Mouse (Mus musculus) thymus, adult 18-20 months (tissue): Measurements from ENCODE around the gene 2210408I21Rik.

Experiments used
- DNase-seq, 2 experiments: peaks; one replicate each; pipeline ENCODE4 v3.0.0; 2022; ENCODE audit warnings: mixed read lengths in 2 of 2

Gene 2210408I21Rik

DNA sequence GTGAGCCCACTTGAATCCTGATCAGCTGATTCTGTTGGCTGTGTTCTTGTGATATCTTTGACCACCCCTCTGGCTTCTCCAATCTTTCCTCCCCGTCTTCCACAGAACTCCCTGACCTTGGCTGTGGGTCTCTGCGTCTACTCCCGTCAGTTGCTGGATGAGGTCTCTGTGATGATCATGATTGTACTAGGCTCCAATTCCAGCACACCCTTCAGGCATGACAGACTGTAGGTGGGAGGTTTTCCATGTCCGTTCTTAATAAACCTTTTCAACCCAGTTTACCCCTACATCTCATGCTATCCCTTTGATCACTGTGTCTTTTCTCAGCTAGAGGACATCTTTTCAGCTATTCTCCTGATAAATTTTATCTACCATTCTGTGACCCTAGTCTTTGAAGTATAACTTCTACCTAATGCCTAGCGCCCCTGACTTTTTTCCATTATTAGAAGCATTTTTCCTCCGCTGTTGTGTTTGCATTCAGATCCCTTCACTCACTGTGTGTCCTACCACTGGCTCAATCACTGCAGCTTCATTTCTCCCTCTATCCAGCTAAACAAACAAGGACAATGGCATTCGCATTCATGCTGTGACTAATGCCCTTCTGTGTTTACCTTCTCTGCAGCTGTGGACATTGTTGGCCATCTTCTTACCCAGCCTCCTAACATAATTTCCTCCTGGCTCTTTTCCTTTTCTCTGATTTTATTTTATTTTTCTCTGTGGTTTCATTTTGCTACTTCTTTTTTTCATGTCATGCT, 143.5 kb downstream of the 2210408I21Rik start:
- DNase-seq: no peak

- DNase-seq: no peak
These were observed 160.2 kb downstream of the 2210408I21Rik start for GRCm38 (mm10) chr13:77295519-77295918.

- no peak for DNase-seq
These were observed 188.8 kb downstream of the 2210408I21Rik start for GRCm38 (mm10) chr13:77324101-77324500.

DNA sequence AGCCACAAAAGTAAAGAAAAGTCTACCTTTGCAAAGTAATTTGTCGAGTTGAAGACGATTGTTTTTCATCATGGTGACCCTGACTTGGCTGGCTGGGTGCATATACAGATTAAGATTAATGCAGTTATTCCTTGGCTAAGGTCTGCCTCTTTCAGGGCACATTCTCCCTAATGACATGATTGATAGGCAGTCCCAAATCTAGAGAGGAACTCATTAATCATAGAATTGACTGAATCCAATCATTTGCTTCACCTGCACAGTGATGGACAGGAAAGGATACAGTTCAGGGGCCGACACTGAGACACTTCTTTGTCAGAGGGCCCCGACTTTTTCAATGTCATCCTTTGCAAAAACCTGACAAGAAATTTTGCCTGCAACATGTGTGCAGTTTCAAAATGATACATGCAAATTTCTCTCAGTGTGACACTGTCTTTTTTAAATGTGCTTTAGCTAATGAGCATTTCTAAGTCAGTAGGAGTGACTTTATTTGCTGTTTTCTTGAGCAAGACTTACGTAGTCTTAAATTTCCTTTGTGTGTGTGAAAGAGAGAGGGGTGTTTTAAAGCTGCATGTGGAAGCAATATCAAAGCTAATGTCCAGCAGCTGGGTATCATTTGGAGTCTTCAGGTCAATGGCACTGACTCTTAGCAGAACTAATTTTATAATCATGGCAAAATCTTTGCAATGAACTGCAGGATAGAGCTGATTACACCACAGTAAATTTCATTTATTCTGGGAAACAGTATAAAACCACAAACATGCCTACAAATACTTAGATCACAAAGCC, 191.0 kb downstream of the 2210408I21Rik start:
- no peak for DNase-seq

DNA sequence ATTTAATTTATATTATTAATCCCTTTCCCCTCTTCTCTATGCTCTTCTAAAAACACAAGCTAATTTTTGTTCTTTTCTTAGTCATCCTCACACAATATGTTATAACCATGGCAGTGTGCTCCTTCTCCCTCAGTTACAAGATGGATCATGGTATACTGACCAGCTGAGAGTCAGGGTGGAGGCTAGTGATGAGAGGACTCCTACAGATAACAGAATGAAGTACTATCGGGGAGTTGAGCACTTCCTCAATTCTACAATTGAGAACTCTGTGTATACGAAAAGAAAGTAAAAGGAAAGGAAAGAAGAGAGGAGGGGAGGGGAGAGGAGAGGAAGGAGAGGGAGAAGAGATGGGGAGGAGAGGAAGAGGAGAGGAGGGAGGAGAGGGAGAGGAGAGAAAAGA, 206.8 kb downstream of the 2210408I21Rik start:
- DNase-seq: no peak

DNA sequence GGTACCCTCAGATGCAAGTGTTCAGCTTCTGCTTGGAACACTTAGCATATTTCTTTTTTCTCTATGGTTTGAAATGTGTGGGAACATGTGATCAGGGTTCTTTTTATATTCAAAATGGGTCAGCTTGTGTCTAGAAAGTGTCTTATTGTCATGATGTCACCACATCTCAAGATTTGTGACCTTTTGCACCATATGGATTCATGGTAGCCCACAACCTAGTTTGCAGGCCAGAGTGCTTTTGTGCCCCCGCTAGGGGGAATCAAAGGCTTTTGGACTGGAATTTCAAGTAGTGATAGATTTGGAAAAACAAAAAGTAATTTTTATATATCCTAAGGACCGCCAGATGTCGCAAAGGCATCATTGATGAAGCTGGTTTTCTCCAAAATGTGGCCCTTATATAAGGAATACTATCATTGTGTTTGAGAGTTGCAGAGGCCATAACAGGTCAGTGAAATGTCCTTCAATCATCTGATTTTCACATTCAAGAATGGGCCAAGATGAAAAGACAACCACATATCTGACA, 250.2 kb downstream of the 2210408I21Rik start:
- no peak for DNase-seq

DNA sequence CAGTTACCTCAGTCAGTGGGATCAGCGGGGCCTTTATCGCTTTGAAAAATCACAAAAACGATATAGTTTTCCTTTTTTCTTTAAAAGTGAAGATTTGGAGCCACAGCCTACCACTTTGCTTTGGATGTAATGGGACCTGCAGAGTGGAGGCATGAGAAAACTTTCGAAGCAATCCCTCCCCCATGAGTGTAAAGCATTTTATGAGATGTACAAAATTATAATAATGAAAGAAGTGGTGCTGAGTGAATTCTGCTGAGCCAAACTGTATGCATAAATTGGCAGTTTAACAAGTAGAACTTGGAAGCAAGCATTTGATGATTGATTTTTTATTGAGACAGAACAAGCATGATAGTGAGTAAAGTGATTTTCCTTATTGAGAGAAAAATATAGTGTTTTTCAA, 250.7 kb downstream of the 2210408I21Rik start:
- DNase-seq: no peak

- no peak for DNase-seq
These were observed 252.8 kb downstream of the 2210408I21Rik start for GRCm38 (mm10) chr13:77388148-77388547.

- no peak for DNase-seq
These were observed 253.9 kb downstream of the 2210408I21Rik start for GRCm38 (mm10) chr13:77389209-77389608.

GRCm38 (mm10) chr13:77396374-77396773, 261.0 kb downstream of the 2210408I21Rik start:
- DNase-seq: no peak

- DNase-seq: no peak
These were observed 261.6 kb downstream of the 2210408I21Rik start for GRCm38 (mm10) chr13:77396981-77397380.

DNA sequence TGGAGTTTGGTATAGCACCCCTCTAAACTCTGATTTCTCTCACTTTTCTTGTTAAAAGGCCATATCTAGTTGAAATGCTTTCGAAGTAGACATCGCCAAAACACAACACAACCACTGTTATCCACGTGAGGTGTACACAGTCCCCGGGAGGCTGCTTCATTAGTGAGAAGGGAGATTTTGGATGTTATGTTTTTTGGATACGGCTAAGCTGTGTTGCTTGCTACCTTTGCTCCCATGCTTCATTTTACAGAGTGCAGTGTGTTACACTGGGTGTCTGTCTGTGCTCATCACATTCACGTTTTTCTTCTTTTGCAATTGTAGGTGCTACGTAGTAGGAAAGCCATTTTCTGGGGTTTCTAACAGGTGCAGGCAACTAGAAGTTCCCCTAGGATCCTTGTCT, 262.3 kb downstream of the 2210408I21Rik start:
- no peak for DNase-seq

DNA sequence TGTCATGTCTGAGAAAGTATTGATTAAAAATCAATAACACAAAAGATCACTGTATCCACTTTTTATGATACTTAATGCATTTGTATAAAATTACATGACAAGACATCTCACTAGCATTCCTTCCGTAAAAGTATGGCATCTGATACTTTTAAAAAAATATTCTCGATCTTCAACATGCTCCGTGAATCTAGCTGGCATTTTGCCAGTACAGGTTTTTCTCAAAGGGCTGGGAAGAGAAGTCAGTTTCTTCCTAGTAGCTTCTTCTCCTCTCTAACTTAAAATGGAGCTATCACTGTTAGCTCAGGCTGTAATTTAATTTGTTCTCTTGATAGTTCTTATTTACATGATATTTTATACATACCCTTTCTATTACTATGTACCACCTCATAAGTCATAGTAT, 263.1 kb downstream of the 2210408I21Rik start:
- DNase-seq: no peak

DNA sequence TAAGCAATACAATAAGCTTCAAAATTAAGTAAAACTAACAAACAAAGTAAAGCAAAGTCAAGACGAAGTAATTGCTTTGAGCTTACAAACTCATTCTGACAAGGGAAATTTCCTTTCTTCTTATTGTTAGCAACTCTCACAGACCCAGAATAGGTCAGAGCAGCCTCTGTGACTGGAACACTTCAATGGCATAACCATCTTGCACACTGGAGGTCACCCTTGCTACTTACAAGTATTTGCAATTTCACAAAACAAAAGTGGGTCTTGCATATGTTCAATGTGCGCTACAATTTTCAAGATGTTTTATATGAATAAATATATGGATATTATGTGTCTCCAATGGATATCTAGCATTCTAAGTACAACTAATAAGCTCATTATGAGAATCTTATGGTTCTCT, 265.4 kb downstream of the 2210408I21Rik start:
- no peak for DNase-seq

GRCm38 (mm10) chr13:77408530-77408929, 273.2 kb downstream of the 2210408I21Rik start:
- DNase-seq: no peak

DNA sequence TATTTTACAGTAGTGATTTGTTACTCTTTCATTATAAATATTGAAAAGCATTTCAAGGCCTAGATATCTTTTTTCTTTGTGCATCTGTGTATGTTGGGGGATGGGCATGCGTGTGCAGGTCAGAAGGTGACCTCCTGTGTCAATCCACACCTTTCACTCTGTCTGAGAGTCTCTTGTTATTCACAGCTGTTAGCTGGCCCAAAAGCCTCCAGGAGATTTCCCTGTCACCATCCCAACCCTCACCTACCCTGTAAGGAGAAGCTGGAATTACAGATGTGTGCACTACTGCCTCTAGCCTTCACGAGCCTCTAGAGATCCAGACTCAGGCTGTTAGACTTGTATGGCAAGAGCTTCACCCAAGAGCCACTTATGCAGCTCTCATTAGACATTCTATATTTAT, 274.5 kb downstream of the 2210408I21Rik start:
- no peak for DNase-seq

DNA sequence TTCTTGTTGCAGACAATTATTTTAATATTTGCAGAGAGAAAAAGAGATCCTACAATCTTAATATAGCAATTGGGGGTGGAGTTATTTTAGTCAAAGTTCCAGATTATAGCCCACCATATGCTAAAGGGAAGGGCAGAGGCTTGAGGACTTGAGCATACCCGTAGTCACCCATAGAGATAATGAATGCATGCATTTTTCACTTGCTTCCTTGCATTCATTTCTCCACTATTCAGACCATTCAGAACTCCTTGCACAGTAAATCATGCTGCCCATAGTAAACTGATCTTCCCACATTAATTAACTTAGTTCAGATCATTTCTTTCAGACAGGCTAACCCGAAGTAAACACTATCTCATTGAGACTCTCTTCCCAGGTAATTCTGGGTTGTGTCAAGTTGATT, 277.5 kb downstream of the 2210408I21Rik start:
- no peak for DNase-seq

DNA sequence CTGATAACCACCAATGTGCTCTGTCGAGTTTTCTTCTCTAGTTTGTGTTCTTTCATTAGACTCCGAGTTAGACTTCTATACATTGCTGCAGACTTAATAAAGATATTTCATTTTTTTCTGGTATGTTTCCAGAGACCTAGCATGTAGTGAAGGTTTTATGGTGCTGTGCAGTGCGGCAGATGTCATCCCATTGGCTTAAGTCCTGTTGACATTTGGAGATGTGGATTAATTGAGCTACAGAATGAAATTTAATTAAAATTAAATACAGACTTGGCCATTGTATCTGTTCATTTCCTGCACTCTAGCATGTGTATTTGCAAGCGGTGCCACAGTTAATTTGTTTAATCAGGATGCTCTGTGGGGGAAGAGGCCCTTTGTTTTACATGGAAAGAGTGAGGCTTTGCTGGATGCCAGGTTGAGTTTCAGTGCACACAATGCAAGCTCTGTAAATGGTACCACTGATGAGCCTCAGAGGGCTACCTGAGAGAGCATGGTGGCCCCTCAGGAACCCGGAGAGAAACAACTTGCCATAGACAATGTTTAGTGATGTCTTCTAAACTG, 314.7 kb downstream of the 2210408I21Rik start:
- no peak for DNase-seq

DNA sequence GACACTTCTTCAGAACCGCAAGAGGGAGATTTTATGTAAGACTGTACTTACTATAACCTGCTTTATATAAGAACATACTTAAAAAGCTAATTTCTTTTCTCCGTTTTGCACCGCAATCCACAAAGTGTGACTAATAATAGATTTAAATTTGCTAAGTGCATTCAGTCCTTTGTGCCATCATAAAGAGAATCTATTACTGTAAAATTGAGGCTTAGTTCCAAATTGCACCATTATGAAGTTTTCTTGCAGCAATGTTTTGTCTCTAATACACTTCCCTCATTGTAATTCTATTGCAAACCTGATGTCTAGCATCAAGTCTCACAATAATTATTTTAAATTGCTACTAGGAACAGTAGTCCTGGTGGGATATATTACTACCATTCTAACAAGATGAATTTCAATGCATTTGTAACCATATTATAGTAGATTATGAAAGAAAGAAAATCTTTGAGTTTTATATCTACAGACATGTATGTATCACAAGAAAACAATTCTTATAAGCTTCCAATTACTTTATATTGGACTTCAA, 334.8 kb downstream of the 2210408I21Rik start:
- DNase-seq: no peak

DNA sequence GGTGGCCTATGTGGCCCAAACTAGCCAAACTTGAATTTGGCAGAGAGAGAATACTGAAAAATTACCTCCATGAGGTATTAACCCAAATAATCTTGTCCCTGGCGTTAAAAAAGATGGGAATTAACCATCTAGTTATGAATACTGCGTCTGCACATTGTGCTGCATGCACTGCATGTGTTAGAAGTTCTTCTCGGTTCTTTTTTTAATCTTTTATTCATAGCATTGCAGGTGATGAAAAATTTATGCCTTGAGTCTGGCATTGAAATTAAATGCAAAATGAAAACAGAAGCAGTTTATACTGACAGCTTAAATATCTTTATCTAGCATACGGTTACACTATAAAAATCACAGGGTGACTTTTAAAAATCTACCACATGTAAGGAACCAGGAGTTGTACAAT, 341.1 kb downstream of the 2210408I21Rik start:
- DNase-seq: no peak

- DNase-seq: no peak
These were observed 343.2 kb downstream of the 2210408I21Rik start for GRCm38 (mm10) chr13:77478425-77479119.

DNA sequence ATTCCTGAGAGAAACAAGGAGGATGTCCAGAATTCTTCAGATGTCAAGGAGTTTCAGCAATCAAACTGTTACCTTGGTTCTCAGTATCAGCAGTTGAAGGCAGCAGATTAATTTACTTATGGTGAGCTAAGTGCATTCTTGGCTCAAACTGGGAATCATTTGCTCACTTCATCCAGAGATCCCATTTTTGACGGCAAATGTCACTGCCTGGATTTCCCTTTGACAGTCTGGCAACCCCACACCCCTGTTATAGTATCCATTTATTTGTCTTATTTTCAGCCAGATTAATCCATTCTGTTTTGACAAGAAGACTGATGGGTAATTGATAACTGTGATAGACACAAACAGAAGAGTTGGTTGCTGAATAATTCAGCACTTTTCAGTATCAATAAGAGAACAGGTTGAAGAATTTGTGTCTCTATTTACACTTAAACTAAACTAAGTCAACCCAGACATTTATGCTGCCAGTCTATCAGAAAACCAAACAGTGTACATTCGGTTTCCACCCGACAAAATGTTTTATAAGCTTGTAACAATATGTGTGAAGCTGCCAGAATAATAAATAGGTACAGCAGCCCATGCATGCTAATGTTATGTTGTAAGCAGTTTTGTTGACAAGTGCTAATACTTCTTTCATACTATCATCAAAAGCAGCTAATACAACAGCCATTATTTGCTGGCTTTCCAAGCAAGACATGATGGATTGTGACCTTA, 354.8 kb downstream of the 2210408I21Rik start:
- DNase-seq: no peak
